Mouse (Mus musculus) kidney, embryonic 15.5 days (tissue): ENCODE measurements around the gene Ibtk. TPM values are rescaled to one million over a fixed set of nuclear protein-coding genes. Genes with fewer than 3 reads are reported as not detected.
A peak's percentile ranks its signal among the peaks of the same experiment; 100 is the strongest.

Source experiments
- ATAC-seq: fragments of 200-750 bp; cut with Nextera tagmentation; replicated peaks from 2 replicates; pipeline ENCODE4 v1.8.0; 2017; ENCODE audit warnings: moderate TSS enrichment; ENCODE audit not compliant: low FRiP score
- H3K27ac ChIP-seq: fragments of 300-500 bp; sonication (generic); 2 replicates; pipeline ENCODE4 v1.5.1; 2015; ENCODE audit warnings: mild to moderate bottlenecking, inconsistent platforms
- H3K27me3 ChIP-seq: fragments of 300-500 bp; sonication (generic); 2 replicates; pipeline ENCODE4 v1.6.1; 2015; ENCODE audit warnings: inconsistent platforms
- H3K36me3 ChIP-seq: fragments of 300-500 bp; sonication (generic); 2 replicates; pipeline ENCODE4 v1.6.1; 2015; ENCODE audit warnings: inconsistent platforms
- H3K4me1 ChIP-seq: fragments of 300-500 bp; sonication (generic); 2 replicates; pipeline ENCODE4 v1.6.1; 2015; ENCODE audit warnings: inconsistent platforms
- H3K4me2 ChIP-seq: fragments of 300-500 bp; sonication (generic); 2 replicates; pipeline ENCODE4 v1.6.1; 2015; ENCODE audit warnings: moderate library complexity, mild to moderate bottlenecking, inconsistent platforms
- H3K4me3 ChIP-seq: fragments of 300-500 bp; sonication (generic); replicated peaks from 2 replicates; pipeline ENCODE4 v1.5.1; 2015; ENCODE audit warnings: mild to moderate bottlenecking, inconsistent platforms
- H3K9ac ChIP-seq: fragments of 300-500 bp; sonication (generic); 2 replicates; pipeline ENCODE4 v1.6.1; 2015; ENCODE audit warnings: mild to moderate bottlenecking, inconsistent platforms
- H3K9me3 ChIP-seq: fragments of 300-500 bp; sonication (generic); replicated peaks from 2 replicates; pipeline ENCODE4 v1.6.1; 2016; ENCODE audit warnings: inconsistent platforms
- WGBS: fragments of 180-500 bp; shearing (Covaris S2); methylation state at CpG from one replicate; pipeline ENCODE4 v1.1.7; 2015; ENCODE audit warnings: mixed read lengths; 5-methylcytosine and 5-hydroxymethylcytosine counted together
- polyA plus RNA-seq: library from polyadenylated mRNA; unstranded; fragments of >200 nt; fragmentation: Nextera tagmentation; extraction: Ambion mirVana; gene quantifications from 2 replicates; pipeline ENCODE4 v1.2.1, GENCODE M21; 2015

The Ibtk gene
- polyA plus RNA-seq, 1 experiment from 2014 or later = 31.1 TPM

DNA sequence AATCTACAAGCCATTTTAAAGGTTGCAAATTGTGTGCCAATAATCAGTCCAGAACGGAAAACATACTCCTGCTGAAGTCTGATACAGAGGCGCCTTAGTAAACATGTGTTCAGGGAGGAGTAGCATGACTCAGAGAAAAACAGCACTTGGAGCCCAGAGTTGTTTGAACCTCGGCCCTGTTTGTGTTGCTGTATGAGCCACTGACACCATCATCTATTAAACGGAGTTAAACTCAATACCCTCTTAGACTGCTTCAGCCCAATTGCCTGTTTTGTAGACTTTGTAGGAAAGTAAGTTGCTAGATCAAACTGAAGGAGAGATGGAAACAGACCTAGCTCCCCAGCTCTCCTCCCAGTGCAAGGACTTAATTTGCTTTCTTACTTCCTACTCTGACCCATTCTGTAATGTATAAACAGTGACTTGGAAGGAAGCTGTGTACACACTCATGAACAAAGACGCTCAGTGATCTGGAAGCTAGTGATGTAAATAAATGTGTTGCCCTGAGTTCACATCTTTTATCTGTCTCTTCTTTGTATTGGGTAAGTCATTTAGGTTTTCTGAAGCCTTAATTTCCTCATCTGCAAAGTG, 882 bp upstream of the Ibtk start:
- peak overlapping the region; percentile 99 for H3K27ac ChIP-seq
- peak overlapping the region; percentile 73 for H3K4me2 ChIP-seq
- H3K36me3 ChIP-seq = no peaks in the 10 kb centered on the region
- ATAC-seq = peak; percentile 16; the same call in 1 of the 2 replicates
- peak overlapping the region; percentile 92 for H3K4me3 ChIP-seq
- H3K4me1 ChIP-seq = peaks cover 13% of the 10 kb centered on the region
- peak overlapping the region; percentile 98 for H3K9ac ChIP-seq
- H3K9me3 ChIP-seq = no peaks in the 10 kb centered on the region
- 20% methylated on average over 5 of the region's 5 CpGs for WGBS
- no peaks in the 10 kb centered on the region for H3K27me3 ChIP-seq

DNA sequence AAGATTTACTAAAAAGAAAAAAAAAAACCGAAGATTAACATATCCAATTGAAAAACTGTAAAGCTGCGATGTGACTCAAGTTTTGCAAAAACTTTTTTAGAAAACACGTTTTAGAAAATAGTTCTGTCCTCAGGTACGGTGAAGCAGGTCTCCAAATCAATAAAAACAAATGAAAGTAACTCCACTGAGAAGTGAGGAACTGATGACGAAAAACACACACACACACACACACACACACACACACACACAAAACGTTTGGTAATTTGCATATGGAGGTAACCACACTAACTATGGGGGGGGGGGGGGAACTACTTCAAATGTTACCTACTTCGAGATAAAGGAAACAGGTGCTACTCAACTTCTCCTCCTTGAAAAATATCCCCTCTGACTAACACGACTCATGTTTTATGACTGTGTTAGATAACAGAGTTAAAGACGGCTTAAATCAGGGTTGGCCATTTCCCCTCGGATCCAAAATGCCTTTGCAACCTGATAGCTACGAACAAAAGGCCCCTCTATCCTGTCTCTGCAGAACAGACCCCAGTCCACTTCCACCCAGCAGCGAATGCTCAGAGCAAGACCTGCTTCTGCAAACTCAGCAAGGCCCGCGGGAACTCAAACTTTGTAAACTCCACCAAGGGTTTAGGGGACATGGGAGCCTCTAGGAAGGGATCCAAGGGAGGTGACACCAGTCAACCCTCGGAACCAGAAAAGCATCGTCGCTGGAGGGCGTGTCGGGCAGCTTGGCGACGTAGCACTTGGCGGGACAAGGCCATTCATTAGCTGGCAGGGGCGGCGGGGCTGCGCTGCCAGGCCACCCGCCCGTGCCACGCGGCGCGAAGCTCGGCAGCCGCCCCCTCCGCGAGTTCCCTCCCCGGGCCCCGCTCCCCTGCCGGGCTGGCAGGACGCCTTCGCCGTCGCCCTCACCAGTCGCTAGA, 661 bp downstream of the Ibtk start:
- Histone ChIP-seq H3K27me3 (no peaks in the 10 kb centered on the region), H3K36me3 (peaks cover 1% of the 10 kb centered on the region), H3K9me3 (no peaks in the 10 kb centered on the region), H3K4me1 (peaks cover 13% of the 10 kb centered on the region), H3K9ac (peak overlapping the region; percentile 98), H3K4me3 (peak overlapping the region; percentile 92), H3K27ac (peak overlapping the region; percentile 99), H3K4me2 (peak overlapping the region; percentile 73)
- peak; percentile 75 for ATAC-seq
- 2% methylated on average over 43 of the region's 43 CpGs for WGBS

DNA sequence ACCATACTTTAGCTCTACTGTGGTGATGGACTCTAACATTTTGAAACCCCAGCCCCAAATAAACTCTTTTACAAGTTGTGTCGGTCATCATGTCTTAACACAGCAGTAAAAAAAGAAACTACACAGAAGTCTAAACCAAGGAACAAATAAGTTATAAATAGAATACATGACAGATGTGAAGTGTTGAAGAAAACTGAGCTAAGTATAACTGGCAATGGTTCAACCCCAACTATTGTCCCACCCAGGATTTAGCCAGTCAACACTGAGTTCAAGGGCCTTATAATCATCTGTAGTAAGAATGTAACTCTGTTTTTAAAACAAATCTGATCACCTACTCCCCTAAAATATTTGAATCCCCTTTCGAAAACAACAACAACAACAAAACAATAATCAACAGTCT, 3.6 kb downstream of the Ibtk start:
- no peak overlapping the region for H3K9ac ChIP-seq
- no peak overlapping the region for H3K4me3 ChIP-seq
- H3K27me3 ChIP-seq = no peaks in the 10 kb centered on the region
- H3K27ac ChIP-seq = no peak overlapping the region
- H3K4me2 ChIP-seq = no peak overlapping the region
- WGBS = 88% methylated on average over 2 of the region's 2 CpGs
- H3K36me3 ChIP-seq = peaks cover 25% of the 10 kb centered on the region
- no peaks in the 10 kb centered on the region for H3K9me3 ChIP-seq
- peaks cover 16% of the 10 kb centered on the region for H3K4me1 ChIP-seq
- no peak for ATAC-seq

GRCm38 (mm10) chr9:85743358-85743757, 5.8 kb downstream of the Ibtk start:
- Histone ChIP-seq H3K9me3 (no peaks in the 10 kb centered on the region), H3K9ac (no peak overlapping the region)
- WGBS = 83% methylated on average over 11 of the region's 11 CpGs

DNA sequence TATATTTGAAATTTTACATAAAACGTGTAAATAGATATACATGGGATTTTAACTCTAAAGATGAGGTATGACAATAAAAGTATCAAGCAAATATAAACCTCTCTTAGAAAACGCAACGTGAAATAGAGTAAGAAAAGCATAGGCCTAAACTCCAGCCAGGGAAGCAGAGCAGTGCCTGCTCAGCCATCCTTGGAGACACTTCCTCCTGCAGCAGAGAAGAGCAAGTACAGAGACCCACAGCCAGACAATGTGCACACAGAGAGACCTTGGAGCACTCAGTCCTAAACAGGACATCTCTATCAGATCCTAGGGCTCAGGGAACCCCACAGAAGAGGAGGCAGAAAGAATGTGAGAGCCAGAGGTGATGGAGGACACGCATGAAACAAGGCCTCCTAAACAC, 7.0 kb downstream of the Ibtk start:
- peaks cover 3% of the 10 kb centered on the region; the same call in 1 of the 2 replicates for H3K4me1 ChIP-seq
- H3K36me3 ChIP-seq = peaks cover 54% of the 10 kb centered on the region
- WGBS = 77% methylated on average over 4 of the region's 4 CpGs
- no peak overlapping the region for H3K9ac ChIP-seq
- H3K27ac ChIP-seq = no peak overlapping the region
- no peak overlapping the region for H3K4me3 ChIP-seq
- no peaks in the 10 kb centered on the region for H3K9me3 ChIP-seq
- ATAC-seq = peak; percentile 33; the same call in 1 of the 2 replicates
- H3K27me3 ChIP-seq = no peaks in the 10 kb centered on the region
- H3K4me2 ChIP-seq = no peak overlapping the region

More at GRCm38 (mm10) chr9:85743358-85743757, 5.8 kb downstream of the Ibtk start:
- Histone ChIP-seq H3K36me3 (peaks cover 42% of the 10 kb centered on the region), H3K27ac (no peak overlapping the region), H3K4me2 (no peak overlapping the region), H3K27me3 (no peaks in the 10 kb centered on the region), H3K4me1 (peaks cover 10% of the 10 kb centered on the region), H3K4me3 (no peak overlapping the region)
- no peak for ATAC-seq

- no peak for ATAC-seq
- no peaks in the 10 kb centered on the region for H3K27me3 ChIP-seq
- H3K9me3 ChIP-seq = no peaks in the 10 kb centered on the region
- no peak overlapping the region for H3K9ac ChIP-seq
- H3K4me2 ChIP-seq = no peak overlapping the region
- 0 out of 2 replicates have a peak, but pooled peaks cover 3% of the 10 kb centered on the region for H3K4me1 ChIP-seq
- 75% methylated on average over 4 of the region's 4 CpGs for WGBS
- H3K36me3 ChIP-seq = peaks cover 78% of the 10 kb centered on the region
- H3K27ac ChIP-seq = no peak overlapping the region
- no peak overlapping the region for H3K4me3 ChIP-seq
Measured at GRCm38 (mm10) chr9:85739279-85739678, 9.9 kb downstream of the Ibtk start.

DNA sequence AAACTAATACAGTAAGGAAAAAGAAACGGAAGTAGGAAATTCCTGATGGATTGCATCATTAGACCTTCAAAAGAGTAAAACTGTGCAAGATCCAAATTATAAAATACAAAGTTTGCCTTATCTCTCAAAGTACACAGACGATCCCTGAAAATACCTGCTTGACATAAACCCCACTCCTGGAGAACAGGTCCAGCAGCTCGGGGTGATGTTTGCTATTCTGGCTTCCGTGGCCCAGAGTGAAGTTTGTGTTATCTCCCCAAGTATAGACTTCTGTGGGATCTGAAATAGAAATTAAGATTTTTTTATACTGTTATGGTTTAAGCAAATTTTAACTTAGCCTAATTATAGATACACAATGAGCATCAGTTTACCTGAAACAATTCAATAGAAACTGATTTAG, 14.3 kb downstream of the Ibtk start:
- ATAC-seq = no peak
- no peaks in the 10 kb centered on the region for H3K9me3 ChIP-seq
- WGBS = 87% methylated on average over 4 of the region's 4 CpGs
- H3K4me3 ChIP-seq = no peak overlapping the region
- no peaks in the 10 kb centered on the region for H3K27me3 ChIP-seq
- H3K27ac ChIP-seq = no peak overlapping the region
- no peak overlapping the region for H3K9ac ChIP-seq
- H3K4me2 ChIP-seq = no peak overlapping the region
- peaks cover 86% of the 10 kb centered on the region for H3K36me3 ChIP-seq
- no peaks in the 10 kb centered on the region for H3K4me1 ChIP-seq

GRCm38 (mm10) chr9:85724078-85724477, 25.1 kb downstream of the Ibtk start:
- Histone ChIP-seq H3K4me2 (no peak overlapping the region), H3K36me3 (peaks cover 87% of the 10 kb centered on the region), H3K9ac (no peak overlapping the region), H3K4me1 (no peaks in the 10 kb centered on the region), H3K27me3 (no peaks in the 10 kb centered on the region), H3K27ac (no peak overlapping the region), H3K9me3 (no peaks in the 10 kb centered on the region), H3K4me3 (no peak overlapping the region)
- ATAC-seq = no peak
- WGBS = 91% methylated on average over 9 of the region's 9 CpGs

DNA sequence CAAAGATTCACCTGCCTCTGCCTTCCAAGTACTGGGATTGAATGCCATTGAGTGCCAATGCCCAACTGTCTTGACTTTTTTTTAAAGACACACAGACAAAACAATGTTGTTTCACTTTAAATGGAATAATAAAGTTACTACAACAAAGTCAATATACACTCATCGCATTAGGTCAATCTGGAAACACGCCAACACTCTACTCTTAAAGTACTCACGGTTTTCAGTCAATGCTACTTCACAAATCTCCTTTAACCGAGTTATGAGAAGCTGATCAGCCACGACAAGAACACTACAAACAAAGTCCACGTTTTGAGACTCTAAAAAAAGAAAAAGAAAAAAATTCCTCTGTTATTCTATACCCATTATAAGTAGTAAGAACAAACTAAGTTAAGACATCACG, 31.8 kb downstream of the Ibtk start:
- ATAC-seq = no peak
- H3K4me3 ChIP-seq = no peak overlapping the region
- H3K27me3 ChIP-seq = no peaks in the 10 kb centered on the region
- no peak overlapping the region for H3K9ac ChIP-seq
- no peaks in the 10 kb centered on the region for H3K4me1 ChIP-seq
- peaks cover 88% of the 10 kb centered on the region for H3K36me3 ChIP-seq
- no peaks in the 10 kb centered on the region for H3K9me3 ChIP-seq
- H3K4me2 ChIP-seq = no peak overlapping the region
- no peak overlapping the region for H3K27ac ChIP-seq
- 91% methylated on average over 7 of the region's 7 CpGs for WGBS

GRCm38 (mm10) chr9:85707302-85707701, 41.8 kb downstream of the Ibtk start:
- no peak for ATAC-seq
- Histone ChIP-seq H3K4me2 (no peak overlapping the region), H3K36me3 (peaks cover 91% of the 10 kb centered on the region), H3K9me3 (no peaks in the 10 kb centered on the region), H3K4me1 (no peaks in the 10 kb centered on the region), H3K4me3 (no peak overlapping the region), H3K27ac (no peak overlapping the region), H3K9ac (no peak overlapping the region), H3K27me3 (no peaks in the 10 kb centered on the region)
- 95% methylated on average over 6 of the region's 6 CpGs for WGBS

DNA sequence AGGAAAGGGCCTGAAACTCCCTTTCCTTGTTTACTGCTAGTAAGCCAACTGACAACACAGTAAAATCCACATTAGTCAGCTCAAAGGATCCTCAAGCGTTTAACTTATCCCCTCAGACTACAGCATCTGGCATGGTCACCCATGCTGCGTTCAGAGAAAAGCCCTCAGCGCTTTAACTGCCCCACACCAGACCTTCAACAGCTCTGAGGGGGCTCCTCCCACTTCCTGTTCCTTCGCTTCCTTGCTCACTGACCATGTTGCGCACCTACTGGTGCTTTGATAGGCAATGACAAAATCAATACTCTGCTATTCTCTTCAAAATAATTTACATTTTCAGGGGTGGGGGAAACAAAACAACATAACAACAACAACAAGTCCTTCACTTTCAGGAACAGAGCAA, 47.2 kb downstream of the Ibtk start:
- Histone ChIP-seq H3K9me3 (no peaks in the 10 kb centered on the region), H3K27ac (no peak overlapping the region), H3K4me2 (no peak overlapping the region), H3K36me3 (peaks cover 72% of the 10 kb centered on the region), H3K27me3 (no peaks in the 10 kb centered on the region), H3K4me3 (no peak overlapping the region), H3K4me1 (no peaks in the 10 kb centered on the region), H3K9ac (no peak overlapping the region)
- no peak for ATAC-seq
- 85% methylated on average over 5 of the region's 5 CpGs for WGBS

- Histone ChIP-seq H3K4me2 (no peak overlapping the region), H3K4me3 (no peak overlapping the region), H3K4me1 (no peaks in the 10 kb centered on the region), H3K36me3 (peaks cover 39% of the 10 kb centered on the region), H3K9ac (no peak overlapping the region), H3K27ac (no peak overlapping the region), H3K9me3 (no peaks in the 10 kb centered on the region), H3K27me3 (no peaks in the 10 kb centered on the region)
- ATAC-seq = no peak
- WGBS = 95% methylated on average over 3 of the region's 3 CpGs
Measured at GRCm38 (mm10) chr9:85695606-85696005, 53.5 kb downstream of the Ibtk start.
